Mouse (Mus musculus) lung, postnatal 0 days (tissue): ENCODE results near the gene Pate2.

ENCODE experiments used
- CTCF ChIP-seq: IDR thresholded peaks from 2 replicates; pipeline ENCODE4 v1.5.1; 2016; ENCODE audit warnings: antibody characterized with exemption, mild to moderate bottlenecking
- EP300 ChIP-seq: IDR thresholded peaks from 2 replicates; pipeline ENCODE4 v1.6.1; 2016; ENCODE audit warnings: antibody characterized with exemption, mild to moderate bottlenecking, control low read depth

- TF ChIP-seq CTCF, result no peak
- TF ChIP-seq EP300, result no peak
Observed at GRCm38 (mm10) chr9:35535876-35536275, 34.2 kb upstream of the Pate2 start.
